Mouse (Mus musculus): ENCODE measurements around the gene Creb5. TPM values are rescaled to one million over a fixed set of nuclear protein-coding genes. Genes with fewer than 3 reads are reported as not detected.

The Creb5 gene
- polyA plus RNA-seq, 1 experiment from 2014 or later, result 10.0 TPM

GRCm38 (mm10) chr6:53698128-53698749 lies 411.2 kb downstream of the Creb5 start:
- no peak for ATAC-seq (ENCODE audit: insufficient read depth, low FRiP score)

GRCm38 (mm10) chr6:53704440-53704839 lies 417.4 kb downstream of the Creb5 start:
- Histone ChIP-seq H3K4me1 (ENCODE audit: control insufficient read depth, insufficient read depth, low read length) (no peaks in the 10 kb centered on the region), H3K9me3 (replicated peaks; ENCODE audit: control insufficient read depth, low read length) (no peaks in the 10 kb centered on the region), H3K9ac (ENCODE audit: low read length) (no peak overlapping the region), H3K4me2 (ENCODE audit: low read depth, low read length) (no peak overlapping the region), H3K4me3 (replicated peaks; ENCODE audit: low read length) (no peak overlapping the region), H3K36me3 (ENCODE audit: control insufficient read depth, insufficient read depth, low read length) (no peaks in the 10 kb centered on the region), H3K27me3 (ENCODE audit: control insufficient read depth, insufficient read depth, low read length) (no peaks in the 10 kb centered on the region), H3K27ac (ENCODE audit: low read length) (no peak overlapping the region)
- WGBS, result 30% methylated on average over 2 of the region's 2 CpGs
- ATAC-seq (ENCODE audit: insufficient read depth, low FRiP score), result no peak

More at GRCm38 (mm10) chr6:53698128-53698749, 411.2 kb downstream of the Creb5 start:
- 22% methylated on average over 15 of the region's 15 CpGs for WGBS
- Histone ChIP-seq H3K27ac (ENCODE audit: low read length) (no peak overlapping the region), H3K9me3 (replicated peaks; ENCODE audit: control insufficient read depth, low read length) (no peaks in the 10 kb centered on the region), H3K9ac (ENCODE audit: low read length) (no peak overlapping the region), H3K4me2 (ENCODE audit: low read depth, low read length) (peak overlapping the region; percentile 31; the same call in 1 of the 2 replicates), H3K27me3 (ENCODE audit: control insufficient read depth, insufficient read depth, low read length) (no peaks in the 10 kb centered on the region), H3K4me1 (ENCODE audit: control insufficient read depth, insufficient read depth, low read length) (0 out of 2 replicates have a peak, but pooled peaks cover 2% of the 10 kb centered on the region), H3K36me3 (ENCODE audit: control insufficient read depth, insufficient read depth, low read length) (no peaks in the 10 kb centered on the region), H3K4me3 (replicated peaks; ENCODE audit: low read length) (no peak overlapping the region)

- WGBS, result 79% methylated on average over 10 of the region's 10 CpGs
- H3K27ac ChIP-seq (ENCODE audit: low read length), result no peak overlapping the region
- H3K36me3 ChIP-seq (ENCODE audit: control insufficient read depth, insufficient read depth, low read length), result no peaks in the 10 kb centered on the region
- ATAC-seq (ENCODE audit: insufficient read depth, low FRiP score), result no peak
- H3K27me3 ChIP-seq (ENCODE audit: control insufficient read depth, insufficient read depth, low read length), result no peaks in the 10 kb centered on the region
- no peak overlapping the region for H3K4me2 ChIP-seq (ENCODE audit: low read depth, low read length)
- H3K9me3 ChIP-seq (replicated peaks; ENCODE audit: control insufficient read depth, low read length), result no peaks in the 10 kb centered on the region
- no peak overlapping the region for H3K4me3 ChIP-seq (replicated peaks; ENCODE audit: low read length)
- peaks cover 5% of the 10 kb centered on the region; the same call in 1 of the 2 replicates for H3K4me1 ChIP-seq (ENCODE audit: control insufficient read depth, insufficient read depth, low read length)
- no peak overlapping the region for H3K9ac ChIP-seq (ENCODE audit: low read length)
Measured at GRCm38 (mm10) chr6:53706604-53707330, 419.7 kb downstream of the Creb5 start.

GRCm38 (mm10) chr6:53707795-53708194 lies 420.7 kb downstream of the Creb5 start:
- Histone ChIP-seq H3K9ac (ENCODE audit: low read length) (no peak overlapping the region), H3K4me1 (ENCODE audit: control insufficient read depth, insufficient read depth, low read length) (peaks cover 5% of the 10 kb centered on the region; the same call in 1 of the 2 replicates), H3K27me3 (ENCODE audit: control insufficient read depth, insufficient read depth, low read length) (no peaks in the 10 kb centered on the region), H3K4me2 (ENCODE audit: low read depth, low read length) (no peak overlapping the region), H3K4me3 (replicated peaks; ENCODE audit: low read length) (no peak overlapping the region), H3K9me3 (replicated peaks; ENCODE audit: control insufficient read depth, low read length) (no peaks in the 10 kb centered on the region), H3K36me3 (ENCODE audit: control insufficient read depth, insufficient read depth, low read length) (no peaks in the 10 kb centered on the region), H3K27ac (ENCODE audit: low read length) (no peak overlapping the region)
- no peak for ATAC-seq (ENCODE audit: insufficient read depth, low FRiP score)
- 62% methylated on average over 5 of the region's 5 CpGs for WGBS

GRCm38 (mm10) chr6:53709694-53710442 lies 422.8 kb downstream of the Creb5 start:
- no peak overlapping the region for H3K9ac ChIP-seq (ENCODE audit: low read length)
- no peak overlapping the region for H3K4me2 ChIP-seq (ENCODE audit: low read depth, low read length)
- no peak overlapping the region for H3K4me3 ChIP-seq (replicated peaks; ENCODE audit: low read length)
- ATAC-seq (ENCODE audit: insufficient read depth, low FRiP score), result no peak
- 0 out of 2 replicates have a peak overlapping the region, but pooled peaks have one; percentile 50 for H3K27ac ChIP-seq (ENCODE audit: low read length)
- WGBS, result 86% methylated on average over 14 of the region's 14 CpGs
- no peaks in the 10 kb centered on the region for H3K27me3 ChIP-seq (ENCODE audit: control insufficient read depth, insufficient read depth, low read length)
- no peaks in the 10 kb centered on the region for H3K36me3 ChIP-seq (ENCODE audit: control insufficient read depth, insufficient read depth, low read length)
- H3K4me1 ChIP-seq (ENCODE audit: control insufficient read depth, insufficient read depth, low read length), result peaks cover 5% of the 10 kb centered on the region; the same call in 1 of the 2 replicates
- no peaks in the 10 kb centered on the region for H3K9me3 ChIP-seq (replicated peaks; ENCODE audit: control insufficient read depth, low read length)

GRCm38 (mm10) chr6:53710560-53710959 lies 423.5 kb downstream of the Creb5 start:
- WGBS, result 44% methylated on average over 5 of the region's 5 CpGs
- Histone ChIP-seq H3K27ac (ENCODE audit: low read length) (peak overlapping the region; percentile 50; the same call in 1 of the 2 replicates), H3K4me2 (ENCODE audit: low read depth, low read length) (no peak overlapping the region), H3K9ac (ENCODE audit: low read length) (no peak overlapping the region), H3K9me3 (replicated peaks; ENCODE audit: control insufficient read depth, low read length) (no peaks in the 10 kb centered on the region), H3K36me3 (ENCODE audit: control insufficient read depth, insufficient read depth, low read length) (no peaks in the 10 kb centered on the region), H3K4me3 (replicated peaks; ENCODE audit: low read length) (no peak overlapping the region), H3K4me1 (ENCODE audit: control insufficient read depth, insufficient read depth, low read length) (peaks cover 5% of the 10 kb centered on the region; the same call in 1 of the 2 replicates), H3K27me3 (ENCODE audit: control insufficient read depth, insufficient read depth, low read length) (no peaks in the 10 kb centered on the region)
- ATAC-seq (ENCODE audit: insufficient read depth, low FRiP score), result no peak; the same call in 1 of the 2 replicates

- Histone ChIP-seq H3K4me2 (ENCODE audit: low read depth, low read length) (no peak overlapping the region), H3K27me3 (ENCODE audit: control insufficient read depth, insufficient read depth, low read length) (no peaks in the 10 kb centered on the region), H3K9ac (ENCODE audit: low read length) (no peak overlapping the region), H3K9me3 (replicated peaks; ENCODE audit: control insufficient read depth, low read length) (no peaks in the 10 kb centered on the region), H3K27ac (ENCODE audit: low read length) (no peak overlapping the region), H3K4me1 (ENCODE audit: control insufficient read depth, insufficient read depth, low read length) (peaks cover 5% of the 10 kb centered on the region; the same call in 1 of the 2 replicates), H3K36me3 (ENCODE audit: control insufficient read depth, insufficient read depth, low read length) (no peaks in the 10 kb centered on the region), H3K4me3 (replicated peaks; ENCODE audit: low read length) (no peak overlapping the region)
- 74% methylated on average over 9 of the region's 9 CpGs for WGBS
- ATAC-seq (ENCODE audit: insufficient read depth, low FRiP score), result no peak
Measured at GRCm38 (mm10) chr6:53713152-53713551, 426.1 kb downstream of the Creb5 start.

DNA sequence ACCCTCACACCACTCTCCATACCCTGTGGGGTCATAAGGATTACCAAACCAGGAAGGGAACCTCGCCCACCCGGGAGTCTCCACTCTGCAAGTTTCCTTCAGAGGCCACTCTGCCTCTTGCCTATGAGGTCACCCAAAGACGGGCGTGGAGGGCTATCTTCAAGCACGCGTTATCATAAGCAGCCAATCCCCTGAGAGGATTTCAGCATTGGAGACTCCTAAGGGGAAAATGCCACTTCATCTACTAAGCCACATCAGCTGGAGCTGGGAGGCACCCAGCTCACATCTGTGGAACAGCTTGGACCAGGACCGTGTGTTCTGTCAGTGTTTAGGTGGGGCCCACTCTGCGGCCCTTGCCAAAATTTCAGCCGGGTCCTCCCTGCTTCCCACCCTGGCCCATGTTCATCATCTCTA lies 427.8 kb downstream of the Creb5 start:
- WGBS, result 71% methylated on average over 9 of the region's 9 CpGs
- peaks cover 5% of the 10 kb centered on the region; the same call in 1 of the 2 replicates for H3K4me1 ChIP-seq (ENCODE audit: control insufficient read depth, insufficient read depth, low read length)
- no peaks in the 10 kb centered on the region for H3K9me3 ChIP-seq (replicated peaks; ENCODE audit: control insufficient read depth, low read length)
- H3K4me3 ChIP-seq (replicated peaks; ENCODE audit: low read length), result no peak overlapping the region
- ATAC-seq (ENCODE audit: insufficient read depth, low FRiP score), result peak; percentile 80; the same call in 1 of the 2 replicates
- H3K27me3 ChIP-seq (ENCODE audit: control insufficient read depth, insufficient read depth, low read length), result no peaks in the 10 kb centered on the region
- H3K9ac ChIP-seq (ENCODE audit: low read length), result no peak overlapping the region
- peak overlapping the region; percentile 37; the same call in 1 of the 2 replicates for H3K27ac ChIP-seq (ENCODE audit: low read length)
- H3K36me3 ChIP-seq (ENCODE audit: control insufficient read depth, insufficient read depth, low read length), result no peaks in the 10 kb centered on the region
- no peak overlapping the region for H3K4me2 ChIP-seq (ENCODE audit: low read depth, low read length)
